Mouse (Mus musculus): ENCODE measurements around the gene Tagln.

Tagln gene

GRCm38 (mm10) chr9:45905811-45906237, 30.0 kb downstream of the Tagln start:
- peak; percentile 58 for DNase-seq (ENCODE audit: low spot score)

GRCm38 (mm10) chr9:45905196-45905595, 30.7 kb downstream of the Tagln start:
- DNase-seq (ENCODE audit: low spot score): no peak

GRCm38 (mm10) chr9:45893681-45894080, 42.2 kb downstream of the Tagln start:
- no peak for DNase-seq (ENCODE audit: low spot score)
